Mouse (Mus musculus) c-Kit-positive CD71-positive TER-119-negative erythroid progenitor cells, embryonic 14.5 days (primary cell): ENCODE data around the gene Gm11172.
"Not testable (repeated sequence)": the region's sequence is repeated elsewhere in the genome, so short reads cannot be mapped to it uniquely, and the experiment has no call there.

Experiments used
- DNase-seq: peaks from one replicate; pipeline ENCODE4 v3.0.0-alpha.2; 2013; ENCODE audit warnings: low read depth

The Gm11172 gene

DNA sequence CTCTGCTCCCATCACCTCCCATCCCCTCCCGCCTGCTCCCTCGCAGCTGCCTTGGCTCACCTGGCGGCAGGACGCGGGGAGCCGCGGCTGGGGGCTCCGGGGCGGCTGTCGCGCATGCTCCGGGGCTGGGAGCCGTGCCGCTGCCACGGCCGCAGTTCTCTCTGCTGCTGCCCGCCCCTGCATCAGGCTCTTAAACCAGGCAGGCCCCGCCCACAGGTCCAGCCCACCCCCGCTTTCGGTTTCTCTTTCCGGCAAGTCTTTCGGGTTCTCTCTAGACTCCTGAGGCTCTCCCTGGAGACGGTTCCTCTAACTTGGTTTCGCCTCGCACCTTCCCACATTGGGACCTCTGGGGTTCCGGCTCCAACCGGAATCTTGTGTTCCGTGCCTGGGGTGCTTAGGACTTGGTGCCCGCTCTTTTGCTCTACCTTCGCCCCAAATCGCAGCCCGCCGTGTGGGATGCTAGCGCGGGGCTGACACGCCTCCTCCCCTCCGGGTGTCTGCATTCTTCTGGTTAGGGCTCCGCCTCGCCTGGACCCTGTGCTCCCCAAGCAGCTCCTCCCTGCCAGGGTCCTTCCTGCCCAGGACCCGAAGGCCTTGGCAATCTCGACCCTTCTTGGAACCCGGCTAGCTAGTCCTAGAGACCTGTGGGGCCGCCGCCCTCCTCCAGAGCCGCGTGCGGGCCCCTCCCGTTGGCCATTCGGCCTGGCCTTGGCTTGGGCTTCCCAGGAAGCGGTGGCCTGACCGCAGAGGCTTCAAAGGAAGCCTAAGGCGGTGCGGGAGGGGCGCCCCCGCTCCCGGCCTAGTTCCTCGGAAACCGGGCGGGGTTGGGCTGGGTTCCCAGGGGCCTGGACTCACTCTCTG is 27.1 kb upstream of the Gm11172 start, which contains the start of gene Socs1:
Gene Socs1, minus strand, starts transcription at position 166 of the 861 bp plus-strand sequence.
- DNase-seq: peak; percentile 80

DNA sequence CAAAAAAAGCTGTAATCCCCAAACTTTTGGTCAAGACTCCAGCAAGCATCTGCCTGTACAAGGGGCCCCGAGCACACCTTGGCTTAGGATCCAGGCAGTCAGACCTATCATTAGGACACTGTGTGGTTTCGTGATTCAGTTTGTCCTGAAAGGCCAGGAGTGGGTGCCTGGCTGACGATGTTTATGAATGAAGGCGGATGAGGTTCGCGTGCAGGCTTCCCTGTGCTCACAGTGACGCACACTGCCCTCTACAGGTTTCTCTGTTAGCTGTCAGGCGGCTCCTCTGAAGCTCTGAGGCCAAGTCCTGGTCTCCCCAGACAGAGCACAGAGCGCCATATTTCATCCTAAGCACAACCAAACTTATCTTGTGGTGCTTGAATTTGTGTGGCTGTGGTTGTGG is 26.4 kb upstream of the Gm11172 start:
- DNase-seq: peak; percentile 86

DNA sequence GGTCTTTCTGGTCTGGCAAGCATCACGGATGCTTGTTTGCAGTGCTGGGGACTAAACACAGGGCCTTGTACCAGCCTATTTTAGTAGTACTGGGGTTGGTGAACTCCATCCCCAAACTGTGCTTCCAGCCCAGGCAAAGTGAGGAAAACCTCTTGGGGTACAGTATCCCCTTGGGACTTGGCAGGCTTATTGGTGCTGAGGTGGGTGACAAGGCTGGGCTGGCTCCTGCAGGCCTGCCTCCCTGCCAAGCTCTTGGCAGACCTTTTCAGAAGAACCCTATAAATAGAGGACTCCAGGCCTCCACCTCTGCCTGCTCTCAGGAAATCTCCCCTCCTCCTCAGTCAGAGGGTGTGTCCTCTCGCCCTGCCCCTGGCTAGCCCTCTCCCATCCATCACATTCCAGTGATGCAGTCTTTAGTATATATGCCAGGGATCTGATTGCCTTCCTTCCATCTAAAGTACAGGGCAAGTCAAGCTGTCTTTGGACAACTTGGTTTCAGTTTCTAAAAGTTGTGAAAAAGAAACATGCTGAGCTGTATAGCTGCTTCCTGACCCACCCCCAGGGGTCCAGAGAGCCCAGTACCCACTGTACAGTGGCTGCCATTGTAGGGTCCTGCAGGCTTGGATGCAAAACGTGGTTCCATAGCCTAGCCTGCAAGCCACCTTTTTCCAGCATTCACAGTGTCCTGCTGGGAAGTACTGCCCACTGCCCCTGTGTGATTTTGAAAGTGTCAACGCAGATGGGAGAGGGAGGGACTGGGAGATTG is 25.8 kb upstream of the Gm11172 start:
- no peak for DNase-seq

DNA sequence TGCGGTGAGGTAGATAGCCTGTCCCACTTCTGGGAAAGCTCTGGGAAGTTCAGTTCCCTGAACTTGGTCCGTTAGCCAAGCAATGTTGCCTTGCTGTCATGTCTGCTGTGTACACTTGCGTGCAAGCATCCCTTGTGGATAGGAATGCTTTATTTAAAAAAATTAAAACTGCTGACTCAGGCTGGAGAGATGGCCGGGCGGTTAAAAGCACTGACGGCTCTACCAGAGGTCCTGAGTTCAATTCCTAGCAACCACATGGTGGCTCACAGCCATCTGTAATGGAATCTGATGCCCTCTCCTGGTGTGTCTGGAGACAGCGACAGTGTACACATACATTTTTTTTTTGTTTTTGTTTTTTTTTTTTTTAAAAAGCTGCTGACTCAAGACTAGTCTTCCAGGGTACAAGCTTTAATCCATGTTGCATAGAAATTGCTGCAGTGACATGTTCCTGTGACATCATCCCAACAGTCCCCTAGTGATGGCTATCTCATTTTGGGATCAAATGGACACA is 25.1 kb upstream of the Gm11172 start:
- no peak for DNase-seq

DNA sequence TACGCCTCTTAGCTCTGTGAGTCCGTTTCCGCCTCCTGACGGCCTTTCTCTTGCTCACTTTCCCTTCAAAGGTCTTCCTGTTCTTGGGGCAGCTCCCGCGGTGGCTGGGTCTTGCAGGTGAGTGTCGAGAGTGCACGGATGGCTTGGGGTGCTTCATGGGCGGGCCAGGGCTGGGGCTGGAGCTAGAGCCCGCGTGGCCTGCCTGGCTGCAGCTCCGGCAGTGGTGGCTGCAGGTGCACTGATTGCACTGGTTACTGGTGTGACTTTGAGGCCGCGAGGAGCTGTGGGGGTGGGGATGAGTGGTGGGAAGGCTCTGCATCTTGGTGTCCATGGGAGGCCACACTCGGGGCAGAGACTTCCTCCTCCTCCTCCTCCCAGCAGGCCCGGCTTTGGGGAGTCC is 24.4 kb upstream of the Gm11172 start, which contains the start of gene Tnp2:
Gene Tnp2, minus strand, starts transcription at position 390 of the 400 bp plus-strand sequence.
- DNase-seq: no peak

DNA sequence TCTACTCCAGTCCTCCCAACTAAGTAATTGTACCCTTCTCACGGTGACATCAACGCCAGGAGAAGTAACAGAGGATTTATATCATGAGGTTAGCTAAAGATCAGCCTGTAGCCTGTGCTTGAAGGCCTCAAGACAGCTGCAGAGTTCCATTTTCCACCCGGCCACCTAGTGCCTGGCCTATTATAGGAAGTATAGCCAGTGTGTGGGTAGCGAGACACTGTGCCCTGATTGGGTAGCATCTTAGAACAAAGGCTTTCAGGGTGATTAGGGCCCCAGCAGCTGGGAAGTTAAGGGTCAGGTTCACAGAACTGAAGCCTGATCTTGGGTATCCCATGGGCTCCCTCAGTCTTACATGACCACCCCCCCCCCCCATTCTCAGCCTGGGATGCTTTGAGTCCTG is 23.8 kb upstream of the Gm11172 start:
- no peak for DNase-seq

DNA sequence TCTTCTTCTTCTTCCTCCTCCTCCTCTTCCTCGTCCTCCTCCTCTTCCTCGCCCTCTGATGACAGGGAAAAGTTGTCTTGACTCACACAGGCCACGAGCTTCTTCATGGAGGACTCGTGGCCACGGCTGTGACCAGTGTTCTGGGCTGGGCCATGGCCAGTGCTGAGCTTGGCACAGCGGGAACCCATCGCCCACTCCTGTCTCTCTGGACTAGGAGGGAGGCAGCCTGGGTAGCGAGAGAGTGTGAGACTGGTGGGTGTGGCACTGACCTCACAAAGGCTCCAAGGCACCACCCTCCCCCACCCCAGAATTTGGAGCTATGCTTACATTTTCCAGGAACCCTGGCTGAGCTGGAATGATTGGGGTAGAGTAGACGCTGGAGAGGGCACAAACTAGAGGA is 22.0 kb upstream of the Gm11172 start, which contains the start of gene Prm3:
Gene Prm3, minus strand, starts transcription at position 213 of the 400 bp plus-strand sequence.
- DNase-seq: no peak

DNA sequence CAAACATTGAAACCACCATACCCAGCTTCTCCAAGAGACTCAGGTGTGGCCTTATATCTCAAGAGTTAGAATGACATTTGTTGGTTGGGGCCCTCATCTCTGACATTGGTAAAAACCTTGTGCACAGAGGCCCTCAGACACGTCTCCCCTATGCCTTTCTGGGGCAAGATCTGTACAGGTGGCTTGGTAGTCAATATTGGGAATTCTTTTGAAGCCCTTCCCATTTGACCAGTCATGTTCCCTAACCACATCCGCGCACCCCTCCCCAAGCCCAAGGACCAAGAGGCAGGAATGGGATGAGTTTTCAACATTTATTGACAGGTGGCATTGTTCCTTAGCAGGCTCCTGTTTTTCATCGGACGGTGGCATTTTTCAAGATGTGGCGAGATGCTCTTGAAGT is 16.7 kb upstream of the Gm11172 start, which contains the start of gene Prm2:
Gene Prm2, minus strand, starts transcription at position 101 of the 400 bp plus-strand sequence.
- no peak for DNase-seq

DNA sequence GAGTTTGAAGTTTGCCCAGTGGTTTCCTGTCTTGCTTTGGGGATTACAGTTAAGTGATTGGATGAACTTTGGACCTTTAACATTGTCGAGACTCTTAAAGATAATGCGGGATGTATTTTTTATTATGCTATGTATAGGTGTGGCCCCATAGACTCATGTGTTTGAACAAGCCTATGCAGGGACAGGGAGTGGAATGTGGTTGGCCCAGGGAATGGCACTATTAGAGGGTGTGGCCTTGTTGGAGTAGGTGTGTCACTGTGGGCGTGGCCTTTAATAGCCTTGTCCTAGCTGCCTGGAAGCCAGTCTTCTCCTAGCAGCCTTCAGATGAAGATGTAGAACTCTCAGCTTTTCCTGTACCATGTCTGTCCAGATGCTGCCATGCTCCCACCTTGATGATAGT is 10.3 kb upstream of the Gm11172 start:
- not testable (repeated sequence) for DNase-seq

DNA sequence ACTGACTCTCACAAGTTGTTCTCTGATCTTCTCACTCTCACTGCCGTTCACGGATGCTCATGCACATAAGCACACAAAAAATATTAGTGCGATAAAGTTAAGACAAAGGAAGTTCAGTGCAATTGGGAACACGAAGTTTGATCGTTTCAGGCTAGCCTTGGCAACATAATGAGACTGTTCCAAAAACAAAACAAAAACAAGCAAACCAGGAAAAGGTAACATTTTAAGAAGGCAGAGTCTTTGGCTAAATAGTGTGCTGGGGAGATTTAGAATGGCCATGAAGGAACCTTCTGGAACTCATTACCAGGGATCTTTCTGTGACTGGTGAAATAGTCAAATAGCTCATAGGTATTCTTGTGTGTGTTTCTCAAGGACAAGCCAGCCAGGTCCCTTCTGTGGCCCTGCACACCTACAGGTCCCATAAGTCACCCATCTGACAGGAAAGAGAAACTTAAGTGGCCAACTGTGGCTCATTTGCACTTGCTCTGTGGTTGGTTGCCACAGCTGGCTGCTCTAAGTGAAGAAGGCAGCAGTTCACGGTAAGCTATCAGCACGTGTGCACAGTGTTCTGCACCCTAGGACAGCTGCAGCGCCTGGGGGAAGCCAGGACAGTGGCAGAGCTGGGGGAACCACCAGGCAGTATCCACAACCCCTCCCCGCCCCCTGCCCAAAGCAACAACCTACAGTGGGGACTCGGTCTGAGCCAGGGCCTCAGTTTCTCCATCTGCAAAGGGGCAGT is 6.8 kb upstream of the Gm11172 start, which contains the start of gene Prm1:
Gene Prm1, minus strand, starts transcription at position 51 of the 739 bp plus-strand sequence.
- DNase-seq: no peak

DNA sequence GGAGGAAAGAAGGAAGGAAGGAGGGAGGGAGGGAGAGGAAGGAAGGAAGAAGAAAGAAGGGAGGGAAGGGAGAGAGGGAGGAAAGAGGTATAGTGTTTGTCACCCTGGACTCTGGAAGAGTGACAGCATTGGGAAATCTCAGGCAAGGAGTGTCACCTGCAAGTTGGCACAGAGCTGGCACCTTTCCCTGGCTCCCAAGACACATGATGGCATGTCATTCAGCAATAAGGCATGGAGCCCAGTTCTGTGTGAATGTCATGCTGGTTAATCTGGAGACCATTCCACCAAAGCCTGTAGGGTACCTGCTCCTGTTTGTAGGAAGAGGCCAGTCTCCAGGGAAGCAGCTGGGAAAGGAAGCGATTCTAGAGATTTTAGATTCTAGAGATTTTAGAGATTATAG is 2.3 kb upstream of the Gm11172 start:
- DNase-seq: no peak

DNA sequence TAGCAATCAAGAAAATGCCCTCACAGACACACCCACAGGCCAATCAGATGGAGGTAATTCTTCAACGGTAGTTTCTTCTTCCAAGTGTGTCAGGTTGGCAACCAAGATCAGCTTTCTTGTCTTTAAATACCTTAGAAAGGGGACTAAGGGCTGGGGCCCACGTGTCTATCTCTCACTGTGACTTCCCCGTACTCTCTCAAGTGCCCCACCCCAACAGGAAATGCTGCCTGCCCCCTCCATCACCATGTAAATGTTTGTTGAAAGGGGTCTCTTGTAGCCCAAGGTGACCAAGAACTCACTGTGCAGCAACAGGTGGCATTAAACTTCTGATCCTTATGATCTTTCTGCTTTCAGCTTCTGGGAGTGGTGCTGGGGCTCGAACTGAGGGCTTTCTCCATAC is 1.0 kb downstream of the Gm11172 start:
- no peak for DNase-seq

DNA sequence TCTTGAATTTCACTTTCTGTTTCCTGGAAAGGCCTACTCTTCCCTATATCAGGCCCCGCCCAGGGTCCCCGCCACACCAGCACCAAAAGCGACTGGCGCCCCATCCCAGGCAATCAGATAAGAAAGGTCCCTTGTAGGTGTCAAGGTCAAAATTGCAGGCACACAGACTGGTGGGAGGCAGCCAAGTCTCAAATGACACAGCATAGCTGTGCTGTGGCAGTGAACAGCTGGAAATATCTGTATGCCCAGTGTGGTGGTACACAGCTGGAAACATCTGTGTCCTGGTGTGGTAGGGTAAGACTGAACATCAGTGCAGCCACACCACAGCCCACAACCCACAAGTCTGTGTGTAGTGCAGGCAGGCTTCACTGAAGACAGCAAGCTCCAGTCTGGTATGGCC is 2.1 kb downstream of the Gm11172 start:
- no peak for DNase-seq

DNA sequence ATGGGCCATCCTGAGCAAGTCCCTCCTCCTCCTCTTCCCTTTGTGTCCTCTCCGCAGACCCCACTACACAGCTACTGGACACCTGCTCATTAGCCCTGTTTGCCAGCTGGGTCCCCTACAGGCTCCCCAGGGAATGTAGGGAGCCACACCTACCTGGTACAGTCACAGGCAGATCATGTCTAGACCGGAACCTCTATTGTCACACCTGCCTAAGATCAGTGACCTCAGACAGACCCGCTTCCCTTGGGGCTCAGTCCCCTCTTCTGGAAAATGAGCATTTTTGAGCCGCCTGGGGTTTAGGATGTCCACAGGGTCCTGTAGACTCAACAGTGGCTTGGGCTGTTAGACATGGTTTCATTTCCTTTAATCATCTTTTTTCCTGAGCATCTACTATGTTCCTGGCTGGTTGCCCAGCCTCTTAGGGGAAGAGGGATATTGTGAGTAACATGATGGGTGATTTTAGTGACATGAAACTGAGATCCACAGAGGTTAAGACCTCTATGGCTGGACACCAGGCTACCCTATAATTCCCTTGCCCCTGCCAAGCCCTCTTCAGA is 5.9 kb downstream of the Gm11172 start:
- DNase-seq: no peak

DNA sequence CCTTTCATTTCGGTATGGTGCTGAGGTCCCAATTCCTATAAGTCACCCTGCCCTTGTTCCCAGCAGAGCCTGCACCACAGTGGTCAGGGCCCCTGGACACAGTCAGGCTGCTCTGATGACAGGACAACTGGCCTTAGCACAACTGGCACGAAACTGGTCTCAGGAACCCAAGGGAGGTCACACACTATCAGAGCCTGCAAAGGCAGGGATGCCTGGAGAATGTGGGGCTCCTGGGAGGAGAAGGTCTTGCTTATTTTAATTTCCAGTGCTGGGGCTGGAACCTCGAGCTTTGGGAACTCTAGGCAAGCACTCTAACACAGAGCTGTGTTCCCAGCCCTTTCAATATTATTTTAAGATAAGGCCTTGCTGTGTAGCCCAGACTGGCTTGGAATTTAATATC is 7.3 kb downstream of the Gm11172 start:
- DNase-seq: no peak

DNA sequence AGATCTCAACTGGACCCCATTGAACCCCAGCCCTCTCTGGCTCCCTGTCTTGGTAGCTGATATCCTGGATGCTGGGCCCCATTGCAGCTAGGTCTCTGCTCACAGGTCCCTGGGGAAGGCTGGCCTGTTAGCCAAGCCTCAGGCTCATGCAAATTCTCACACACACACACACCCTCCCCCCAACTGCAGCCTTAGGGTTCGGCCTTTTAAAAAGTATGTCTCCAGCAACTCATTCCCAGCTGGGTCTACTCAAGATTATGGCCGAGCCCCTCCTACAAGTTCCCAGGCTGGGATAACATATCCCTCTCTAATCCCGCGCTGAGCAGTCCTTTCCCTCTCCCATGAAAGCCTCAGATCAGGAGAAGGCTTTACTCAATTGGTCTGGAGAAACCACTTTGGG is 8.7 kb downstream of the Gm11172 start:
- no peak for DNase-seq

DNA sequence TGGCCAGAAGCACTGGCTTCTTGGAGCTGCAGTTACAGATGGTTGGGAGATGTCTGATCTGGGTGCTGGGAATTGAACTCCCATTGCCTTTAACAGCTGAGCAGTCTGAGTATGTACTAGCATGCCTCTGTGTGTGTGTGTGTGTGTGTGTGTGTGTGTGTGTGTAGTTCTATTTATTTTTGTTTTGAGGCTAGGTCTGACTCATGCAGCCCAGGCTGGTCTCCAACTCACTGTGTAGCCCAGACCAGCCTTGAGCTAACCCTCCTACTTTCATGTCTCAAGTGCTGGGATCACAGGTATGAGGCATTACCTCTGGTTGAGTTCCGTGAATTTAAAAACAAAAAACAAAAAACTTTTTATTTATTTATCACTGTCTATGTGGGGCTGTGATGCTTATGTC is 11.8 kb downstream of the Gm11172 start:
- DNase-seq: no peak

DNA sequence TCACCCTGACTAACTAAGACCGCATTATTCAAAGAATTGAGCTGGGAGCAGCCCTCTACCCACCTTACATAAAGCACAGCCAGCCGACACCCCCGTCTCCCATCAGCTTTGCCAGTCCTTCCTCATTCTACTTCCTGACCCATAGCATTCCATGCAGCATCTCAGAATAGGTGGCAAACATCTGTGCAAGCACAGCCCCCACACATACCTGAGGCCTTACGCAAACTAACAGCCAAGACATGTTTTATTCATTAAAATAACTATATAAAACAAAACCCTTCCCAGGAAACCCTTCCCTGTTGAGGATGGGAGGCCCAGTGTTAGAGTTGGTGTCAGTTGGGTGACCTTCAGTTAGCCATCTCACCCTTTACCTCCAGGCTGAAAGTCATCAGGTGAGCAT is 13.1 kb downstream of the Gm11172 start:
- no peak for DNase-seq

DNA sequence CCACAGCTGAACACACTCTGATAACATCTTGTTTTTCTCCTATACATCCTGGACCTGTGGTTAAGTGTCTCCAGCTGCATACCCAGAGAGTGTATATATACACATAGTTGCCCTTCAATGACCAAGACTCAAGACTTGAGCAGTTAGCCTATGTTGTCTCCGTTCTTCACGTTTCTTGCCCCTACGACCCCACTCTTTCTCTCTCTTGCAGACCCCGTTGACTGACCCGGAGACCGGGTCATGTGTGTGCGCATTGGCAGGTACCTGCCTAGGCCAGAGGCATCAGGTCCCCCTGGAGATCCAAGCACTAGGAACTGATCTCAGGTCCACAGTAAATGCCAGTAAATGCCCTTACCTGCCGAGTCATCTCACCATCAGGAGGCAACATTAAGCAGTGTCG is 14.6 kb downstream of the Gm11172 start:
- DNase-seq: no peak

DNA sequence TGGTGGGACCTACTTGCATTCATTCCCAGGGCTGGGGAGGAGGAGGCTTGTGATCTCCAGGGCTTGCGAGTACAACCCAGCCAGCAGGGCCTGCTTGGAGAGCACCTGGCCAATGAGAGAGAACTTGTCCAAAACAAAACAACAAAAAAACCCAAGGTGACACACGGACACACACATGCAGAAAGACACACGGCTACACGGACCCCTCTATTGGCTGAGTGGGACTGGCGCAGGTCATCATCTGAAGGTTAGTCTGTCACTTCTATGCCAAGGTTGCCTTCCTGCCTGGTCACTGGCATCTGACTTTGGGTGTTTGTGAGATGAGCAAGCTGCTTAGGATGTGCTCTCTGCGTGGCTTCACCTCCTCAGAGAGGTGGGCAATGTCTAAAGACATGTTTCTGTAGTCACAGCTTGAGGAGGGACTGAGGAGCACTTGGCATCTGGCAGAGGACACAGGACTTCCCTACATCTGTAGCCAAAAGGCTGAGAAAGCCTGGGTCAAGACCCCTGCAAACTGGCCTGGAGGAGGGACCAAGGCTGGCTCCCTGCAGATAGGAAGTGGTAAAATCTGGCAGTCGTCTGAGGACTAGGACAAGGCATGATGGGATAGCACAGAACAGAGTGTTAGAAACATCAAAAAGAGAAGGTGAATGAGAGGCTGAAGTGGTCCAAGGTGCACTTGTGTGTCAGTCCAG is 15.2 kb downstream of the Gm11172 start:
- no peak for DNase-seq

DNA sequence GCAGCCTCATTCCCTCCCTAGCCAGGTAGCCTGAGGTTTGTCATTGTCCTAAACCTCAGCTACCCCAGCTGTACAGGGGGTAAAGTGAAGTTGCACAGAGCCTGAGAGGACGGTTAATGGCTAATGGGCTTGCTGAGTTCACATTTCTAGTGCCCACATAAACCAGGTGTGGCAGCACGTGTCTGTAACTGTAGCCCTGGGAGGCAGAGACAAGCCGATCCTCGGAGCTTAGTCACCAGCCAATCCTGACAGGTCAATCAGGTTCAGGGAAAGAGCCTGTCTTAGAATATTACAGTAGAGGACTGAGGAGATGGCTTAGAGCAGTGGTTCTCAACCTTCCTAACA is 15.7 kb downstream of the Gm11172 start:
- DNase-seq: no peak
